Mouse (Mus musculus) CD4-positive, CD25-positive, alpha-beta regulatory T cell, adult 2 months (primary cell): Measurements from ENCODE around the gene Ccl2.

Experiments used
- DNase-seq: peaks from one replicate; pipeline ENCODE4 v3.0.0-alpha.2; 2012; ENCODE audit warnings: low read depth, low spot score

The Ccl2 gene

DNA sequence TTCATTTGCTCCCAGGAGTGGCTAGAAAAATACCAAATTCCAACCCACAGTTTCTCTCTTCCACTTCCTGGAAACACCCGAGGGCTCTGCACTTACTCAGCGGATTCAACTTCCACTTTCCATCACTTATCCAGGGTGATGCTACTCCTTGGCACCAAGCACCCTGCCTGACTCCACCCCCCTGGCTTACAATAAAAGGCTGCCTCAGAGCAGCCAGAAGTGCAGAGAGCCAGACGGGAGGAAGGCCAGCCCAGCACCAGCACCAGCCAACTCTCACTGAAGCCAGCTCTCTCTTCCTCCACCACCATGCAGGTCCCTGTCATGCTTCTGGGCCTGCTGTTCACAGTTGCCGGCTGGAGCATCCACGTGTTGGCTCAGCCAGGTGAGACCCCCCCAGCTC, at the start of gene Ccl2:
Ccl2 (plus strand) TSS at position 216 of the 400 bp plus-strand sequence.
- DNase-seq = no peak

DNA sequence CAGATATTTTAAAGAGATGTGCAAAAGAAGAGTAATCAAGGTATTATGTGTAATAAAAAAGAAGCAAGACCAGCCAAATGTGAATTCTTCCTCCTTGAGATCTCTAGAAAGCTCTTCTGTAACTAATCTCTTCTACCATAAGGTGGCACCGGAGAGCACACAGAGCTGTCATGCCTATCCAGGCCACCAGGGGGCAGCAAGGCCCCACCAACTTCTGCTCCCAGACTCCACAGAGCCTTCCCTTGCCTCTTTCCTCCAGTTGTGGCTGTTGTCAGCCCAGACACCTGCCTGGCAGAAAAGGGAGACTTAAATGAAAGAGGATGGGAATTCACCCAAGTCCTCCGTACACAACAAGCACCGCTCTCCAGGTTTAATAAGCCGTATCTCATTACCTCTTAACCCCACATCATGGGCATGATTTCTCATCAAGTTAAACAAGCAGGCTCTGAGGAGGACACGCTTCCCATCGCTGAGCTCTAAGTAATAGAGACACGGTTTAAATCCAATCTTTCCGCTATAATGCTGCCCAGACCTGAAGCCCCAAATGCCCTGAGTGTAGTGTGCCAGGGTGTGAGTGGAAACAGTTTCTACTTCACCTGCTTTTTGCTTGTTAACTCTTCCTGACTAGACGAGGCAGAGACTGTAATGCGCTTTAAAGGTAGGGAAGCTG, 39.1 kb upstream of the Ccl2 start:
- peak; percentile 73 for DNase-seq

DNA sequence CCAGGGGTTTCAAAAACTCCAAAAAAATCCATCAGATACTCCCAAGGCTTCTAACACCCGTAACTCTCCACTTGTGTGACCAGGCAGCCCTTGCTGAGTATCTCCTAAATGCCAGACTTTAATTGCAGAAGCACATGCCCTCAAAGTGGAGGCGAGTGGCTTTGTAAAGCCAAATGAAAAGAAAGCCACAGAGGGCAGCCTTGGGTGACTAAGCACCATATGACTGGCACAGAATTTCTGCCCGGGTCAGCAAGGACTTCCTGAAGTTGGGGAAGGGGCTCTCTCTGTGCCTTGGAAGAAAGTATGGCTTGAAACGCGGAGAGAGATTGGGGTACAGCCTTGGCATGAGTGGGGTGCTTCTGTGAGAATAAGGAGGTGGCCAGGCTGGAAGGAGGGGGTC, 38.3 kb upstream of the Ccl2 start:
- DNase-seq = no peak

DNA sequence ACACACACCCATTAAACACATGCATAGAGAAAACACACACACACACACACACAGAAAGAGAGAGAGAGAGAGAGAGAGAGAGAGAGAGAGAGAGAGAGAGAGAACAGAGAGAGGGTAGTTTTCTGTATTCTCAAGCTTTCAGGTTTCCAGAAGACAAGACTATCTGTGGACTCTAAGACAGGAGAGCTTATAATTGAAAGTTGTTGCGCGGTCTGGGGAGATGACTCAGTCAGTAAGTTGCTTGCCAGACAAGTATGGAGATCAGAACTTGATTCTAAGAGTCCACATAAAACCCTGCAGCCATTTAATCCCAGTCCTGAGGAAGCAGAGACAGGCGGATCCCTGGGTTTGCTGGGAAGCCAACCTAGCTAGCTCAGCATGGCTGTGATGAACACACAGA, 36.7 kb upstream of the Ccl2 start:
- DNase-seq = no peak

DNA sequence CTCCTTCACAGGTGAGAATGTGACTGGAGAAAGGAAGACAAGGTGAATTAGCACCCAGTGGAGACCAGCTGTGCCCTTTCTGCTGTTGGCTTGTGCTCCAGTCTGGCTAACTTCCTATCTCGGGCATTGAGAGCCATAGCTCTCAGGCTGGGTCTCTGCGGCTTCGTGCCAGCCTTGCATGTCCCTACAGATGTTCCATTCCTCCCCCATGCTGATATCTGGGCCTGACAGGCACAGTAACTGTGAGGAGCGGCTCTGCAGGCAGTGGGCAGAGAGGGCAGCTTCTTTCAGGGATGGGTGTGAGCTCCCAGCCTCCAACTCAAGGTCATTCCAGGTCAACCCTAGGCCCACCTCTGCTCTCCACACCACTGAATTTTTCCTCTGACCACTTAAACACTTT, 35.9 kb upstream of the Ccl2 start:
- no peak for DNase-seq

DNA sequence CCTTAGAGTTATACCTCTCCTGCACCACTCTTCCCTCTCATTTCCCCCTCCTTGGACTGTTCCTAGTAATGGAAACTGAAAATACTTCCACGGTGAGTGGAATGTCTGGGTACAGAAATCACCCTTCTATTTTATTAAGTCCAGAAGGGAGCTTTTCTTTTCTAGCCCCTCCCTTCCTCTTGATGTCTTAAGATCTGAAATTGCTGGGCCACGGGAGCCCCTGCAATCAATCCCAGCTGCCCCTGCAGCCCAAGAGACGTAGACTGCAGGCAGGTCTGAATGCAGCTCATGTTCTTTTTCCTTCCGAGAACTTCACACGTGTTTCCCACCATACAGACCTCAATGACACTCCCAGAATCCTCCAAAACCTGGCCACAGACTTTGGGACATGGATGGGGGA, 34.8 kb upstream of the Ccl2 start:
- DNase-seq = no peak

DNA sequence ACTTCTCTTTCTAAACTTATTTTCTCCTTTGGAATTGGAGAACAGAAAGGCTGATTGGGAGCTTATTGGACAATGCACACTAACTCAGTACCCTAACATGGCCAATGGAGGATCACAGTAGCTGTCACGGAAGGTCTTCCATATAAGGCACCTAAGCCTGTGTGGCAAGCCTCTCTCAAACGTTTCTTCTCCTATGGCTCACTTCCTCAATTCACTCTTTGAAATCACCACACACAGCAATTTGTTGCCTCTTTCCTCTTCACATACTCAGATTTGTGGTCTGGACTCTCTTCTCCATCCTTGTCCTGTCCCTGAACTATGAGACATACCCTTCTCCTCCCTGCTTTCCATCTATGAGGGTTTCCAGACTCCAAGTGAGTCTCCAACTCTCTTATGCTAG, 30.6 kb upstream of the Ccl2 start:
- DNase-seq = no peak

DNA sequence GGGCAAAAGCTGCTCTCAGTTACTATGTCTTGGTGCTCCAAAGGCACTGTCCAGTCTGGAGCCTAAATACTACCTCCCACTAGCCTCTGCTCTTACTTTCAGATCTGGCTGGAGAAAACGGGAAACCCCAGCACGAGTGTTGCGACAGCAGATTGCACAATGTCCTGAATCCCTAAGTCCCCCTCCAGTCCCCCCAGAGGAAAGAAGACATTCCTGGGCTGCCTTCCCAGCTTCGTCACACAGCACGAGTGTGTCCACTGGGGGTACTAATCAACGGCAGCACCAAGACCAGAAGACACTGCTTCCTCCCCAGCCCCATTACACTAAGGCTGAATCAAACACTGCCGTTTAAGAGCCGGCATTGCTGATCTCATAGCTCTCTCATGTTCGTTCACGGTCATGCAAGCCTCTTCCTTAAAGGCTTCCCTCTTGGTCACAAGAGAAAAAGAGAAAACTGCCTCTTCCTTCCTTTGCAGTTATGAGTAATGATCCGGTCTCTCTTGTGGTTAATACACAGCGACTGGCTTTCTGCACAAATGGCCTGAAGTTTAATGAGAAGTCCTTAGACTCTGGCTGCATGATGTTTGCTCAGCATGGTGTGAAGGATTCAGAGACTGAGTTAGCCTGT, 28.5 kb upstream of the Ccl2 start:
- no peak for DNase-seq

DNA sequence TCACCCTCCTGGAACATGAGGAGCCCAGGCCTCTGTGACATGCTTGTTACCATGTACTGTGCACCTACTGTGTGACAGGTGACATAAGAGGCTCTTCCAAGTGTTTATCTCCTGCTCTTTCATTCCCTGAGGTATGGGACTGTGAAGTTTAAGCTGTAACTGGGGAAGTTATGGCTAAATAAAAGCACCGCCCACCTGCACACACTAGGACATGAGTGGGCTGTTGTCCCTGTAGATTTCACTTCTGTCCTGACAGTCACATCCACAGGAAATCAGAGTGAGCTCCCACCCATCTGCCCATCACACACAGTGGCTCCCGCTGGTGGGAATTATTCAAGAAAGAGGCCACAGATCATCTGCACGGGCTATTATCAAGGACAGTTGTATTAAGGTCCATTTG, 25.3 kb upstream of the Ccl2 start:
- DNase-seq = no peak

DNA sequence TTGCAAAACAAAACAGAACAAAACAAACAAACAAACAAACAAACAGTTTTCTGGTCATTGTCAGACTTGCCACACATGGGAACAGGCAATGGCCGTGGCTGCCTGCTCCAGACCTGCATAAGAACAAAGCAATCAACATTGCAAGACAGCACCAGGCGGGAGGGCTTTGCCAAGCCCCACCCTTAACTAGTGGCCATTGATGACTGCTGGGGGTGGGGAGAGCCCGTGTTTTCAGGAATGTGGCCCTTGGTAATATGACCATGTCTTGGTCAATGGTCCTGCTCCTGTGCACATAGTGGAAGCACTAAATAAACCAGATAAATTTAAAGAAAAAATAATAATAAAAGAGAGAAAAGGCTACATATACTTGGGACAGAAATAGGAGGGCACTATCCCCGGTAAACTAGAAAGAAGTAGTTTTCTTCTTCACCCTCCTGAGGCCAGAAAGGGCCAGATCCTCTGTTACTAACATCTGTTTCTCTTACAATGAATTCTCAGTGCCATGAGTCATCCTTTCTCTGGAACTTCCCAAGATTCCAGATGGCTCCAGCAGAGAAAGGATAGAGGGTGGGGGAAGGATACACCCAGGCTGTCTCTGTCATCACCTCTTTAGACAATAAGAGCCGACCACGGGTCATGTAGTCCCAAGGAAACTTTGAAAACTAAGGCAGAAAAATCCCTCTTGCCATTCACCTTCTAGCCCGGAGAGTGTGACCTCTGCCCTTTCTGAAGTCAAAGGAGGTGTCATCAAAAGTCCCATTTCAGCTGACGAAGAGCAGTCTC, 23.8 kb upstream of the Ccl2 start:
- DNase-seq = no peak

DNA sequence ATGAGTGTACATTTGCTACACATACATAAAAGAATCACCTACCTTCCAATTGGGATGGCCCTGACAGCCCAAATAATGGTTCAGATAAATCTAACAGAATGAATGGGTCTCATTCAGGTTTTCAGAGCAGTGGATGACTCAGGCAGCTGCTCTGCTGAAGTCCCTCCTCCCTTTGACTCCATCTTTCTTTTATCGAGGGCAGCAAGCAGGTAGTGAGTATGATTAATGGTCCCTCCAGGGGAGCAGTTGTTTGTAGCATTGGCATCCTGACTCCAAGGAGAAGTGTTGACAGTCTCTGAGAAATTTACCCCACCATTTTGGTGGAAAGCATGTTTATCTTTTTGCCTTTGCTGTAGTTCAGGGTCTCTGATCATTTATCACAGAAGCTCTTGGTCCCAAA, 21.6 kb upstream of the Ccl2 start:
- no peak for DNase-seq

DNA sequence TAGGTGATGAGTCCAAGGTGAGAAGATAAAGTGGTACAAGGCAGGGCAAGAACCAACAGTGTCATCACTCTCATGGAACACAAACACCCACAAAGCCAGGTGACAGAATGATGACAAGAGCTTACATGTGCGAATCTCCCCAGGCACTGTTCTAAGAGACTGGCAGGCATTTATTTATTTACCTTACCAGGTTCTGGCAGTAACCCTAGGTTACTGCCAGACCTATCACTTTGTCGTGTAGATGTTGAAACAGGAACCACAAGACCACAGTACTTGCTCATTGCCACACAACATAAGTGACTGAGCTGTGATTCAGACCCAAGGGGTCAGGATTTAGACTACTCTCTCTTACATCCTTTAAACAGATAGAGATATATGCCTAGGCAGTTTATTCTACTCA, 20.3 kb upstream of the Ccl2 start:
- DNase-seq = no peak

DNA sequence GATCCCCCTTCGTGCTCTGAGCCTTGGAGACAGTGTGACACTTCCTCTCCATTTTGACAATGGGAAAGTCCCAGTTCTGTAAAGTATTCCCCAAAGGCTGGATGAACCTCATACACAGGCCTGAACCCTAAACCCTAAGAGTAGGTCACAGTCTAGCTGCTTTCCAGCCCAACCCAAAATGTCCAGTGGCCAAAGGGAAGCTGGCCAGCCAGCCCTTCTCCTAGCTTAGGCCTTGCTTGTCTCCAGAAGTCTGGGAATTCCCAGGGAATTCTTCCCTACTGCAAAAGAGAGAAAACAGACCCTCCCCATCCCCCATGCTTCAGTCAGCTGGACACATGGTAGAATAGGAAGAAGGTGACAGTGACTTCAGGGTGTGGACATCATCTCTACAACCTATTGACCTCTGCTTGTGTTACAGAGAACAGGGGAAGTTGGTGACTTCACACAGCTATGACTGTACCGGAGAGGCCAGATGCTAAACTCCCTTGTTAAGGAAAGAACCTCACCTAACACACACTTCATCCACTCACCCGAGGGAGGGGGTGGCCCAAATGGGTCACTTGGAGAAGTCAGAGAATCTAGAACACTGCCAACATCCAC, 19.1 kb upstream of the Ccl2 start:
- no peak for DNase-seq

DNA sequence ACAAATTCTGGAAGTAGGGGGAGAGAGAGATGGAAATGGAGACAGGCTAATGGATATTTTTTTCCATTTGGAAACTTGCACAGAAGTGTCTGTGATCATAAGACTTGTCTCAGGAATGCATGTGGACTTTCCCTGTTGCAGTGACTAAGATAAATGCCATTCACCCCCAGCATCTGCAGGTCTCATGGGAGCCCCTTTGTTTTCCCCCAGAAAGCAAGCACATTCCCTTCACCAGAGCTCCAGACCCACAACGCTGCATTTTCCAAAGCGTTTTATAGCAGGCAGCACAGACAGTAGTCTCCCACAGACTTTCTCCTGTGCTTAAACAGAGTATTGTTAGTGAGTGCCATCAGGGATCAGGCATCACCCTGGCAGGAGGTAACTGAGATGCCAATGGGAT, 16.0 kb upstream of the Ccl2 start:
- no peak for DNase-seq

DNA sequence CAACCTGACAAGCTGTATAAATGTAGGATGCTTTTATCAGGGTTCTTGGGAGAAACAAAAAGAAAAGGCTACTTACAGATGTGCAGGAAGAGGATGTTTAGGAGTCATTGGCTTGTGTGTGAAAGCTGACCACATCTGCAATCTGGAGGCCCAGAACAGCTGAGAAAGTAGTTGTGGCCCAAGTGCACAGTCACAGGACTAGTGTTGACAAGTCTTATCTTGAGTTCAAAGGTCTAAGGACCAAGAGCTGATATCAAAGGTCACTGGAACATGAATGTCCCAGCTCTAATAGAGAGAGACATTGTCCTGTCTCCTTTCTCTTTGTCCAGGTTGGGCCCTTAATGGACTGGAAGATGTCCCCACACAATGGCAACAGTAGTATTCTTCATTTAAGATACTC, 15.6 kb upstream of the Ccl2 start:
- DNase-seq = no peak

DNA sequence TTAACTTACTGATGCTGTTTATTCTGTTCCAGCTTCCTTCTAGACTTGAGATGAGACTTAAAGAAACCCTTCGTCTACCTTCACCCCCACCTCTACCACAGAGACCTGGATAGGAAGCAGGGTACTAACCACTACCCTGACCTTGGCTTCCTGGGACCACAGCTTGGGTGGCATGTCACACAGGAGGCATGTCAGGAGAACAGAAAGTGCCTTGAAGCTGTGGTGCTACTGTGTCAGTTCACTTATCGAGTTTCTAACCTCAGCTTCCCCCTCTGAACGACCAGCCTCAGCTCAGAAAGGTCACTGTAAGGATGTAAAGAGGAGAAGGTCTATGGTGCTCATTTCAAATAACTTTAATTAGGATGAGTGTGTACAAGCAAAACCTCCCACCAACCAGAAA, 14.0 kb upstream of the Ccl2 start:
- DNase-seq = no peak

DNA sequence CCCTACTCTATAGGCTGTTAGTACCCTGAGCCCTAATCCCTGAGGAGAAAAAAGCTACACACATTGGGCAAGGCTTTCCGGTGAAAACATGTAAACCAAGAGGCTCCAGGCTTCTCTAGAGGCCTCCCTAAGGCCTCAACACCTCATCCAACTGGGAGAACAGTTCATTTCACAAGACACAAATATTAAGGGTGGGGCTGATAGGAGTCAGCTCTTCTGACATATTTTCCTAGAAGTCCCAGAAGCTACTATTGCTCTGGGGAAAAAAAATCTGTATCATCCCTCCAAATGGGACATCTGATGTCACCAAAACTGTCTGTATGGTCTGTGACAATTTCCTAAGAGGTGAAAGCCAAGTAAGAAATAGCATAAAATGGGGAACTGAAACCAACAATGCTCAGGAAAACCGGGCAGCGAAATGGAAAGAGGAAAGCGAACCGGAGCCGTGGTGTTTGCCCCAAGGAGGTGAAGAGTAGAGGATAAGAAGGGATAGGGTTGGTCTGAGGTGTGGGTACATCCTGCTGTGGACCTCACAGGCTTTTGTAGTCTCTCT, 12.8 kb upstream of the Ccl2 start:
- no peak for DNase-seq

DNA sequence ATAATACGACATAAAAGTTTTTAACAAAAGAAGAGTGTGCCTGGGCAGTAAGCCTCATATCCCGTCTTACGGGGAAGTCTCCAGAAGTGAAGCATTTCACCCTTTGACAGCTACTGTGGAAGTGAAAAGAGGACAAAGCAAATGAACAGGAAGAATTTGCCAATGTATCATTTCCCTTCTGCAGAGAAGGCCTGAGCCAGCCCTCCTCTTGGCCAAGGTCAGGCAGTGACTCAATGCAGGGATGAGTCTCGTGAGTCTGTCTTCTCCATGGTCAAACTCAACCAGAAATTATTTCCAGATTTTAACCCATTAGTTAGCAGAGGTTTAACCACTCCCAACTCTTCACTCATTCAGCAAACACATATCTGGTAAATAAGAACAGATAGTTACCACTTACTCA, 11.6 kb upstream of the Ccl2 start:
- DNase-seq = no peak

DNA sequence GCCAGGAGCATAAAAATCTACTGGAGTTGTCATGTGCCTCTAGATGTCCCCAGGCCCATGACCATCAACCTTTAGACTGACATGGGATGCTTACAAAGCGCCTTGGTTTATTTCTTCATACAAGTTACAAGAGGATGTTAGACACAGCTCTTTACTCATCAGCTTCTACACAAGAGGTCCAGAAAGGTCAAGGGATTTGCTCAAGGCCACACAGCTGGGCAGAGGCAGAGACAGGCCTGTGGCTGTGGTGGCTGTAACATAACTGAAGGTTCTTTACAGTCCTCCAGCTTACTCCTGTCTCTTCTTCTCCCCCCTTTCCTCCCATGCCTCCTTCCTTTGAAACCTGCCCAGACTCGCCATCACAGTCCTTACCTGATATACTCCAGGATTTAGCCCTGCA, 5.2 kb upstream of the Ccl2 start:
- no peak for DNase-seq

DNA sequence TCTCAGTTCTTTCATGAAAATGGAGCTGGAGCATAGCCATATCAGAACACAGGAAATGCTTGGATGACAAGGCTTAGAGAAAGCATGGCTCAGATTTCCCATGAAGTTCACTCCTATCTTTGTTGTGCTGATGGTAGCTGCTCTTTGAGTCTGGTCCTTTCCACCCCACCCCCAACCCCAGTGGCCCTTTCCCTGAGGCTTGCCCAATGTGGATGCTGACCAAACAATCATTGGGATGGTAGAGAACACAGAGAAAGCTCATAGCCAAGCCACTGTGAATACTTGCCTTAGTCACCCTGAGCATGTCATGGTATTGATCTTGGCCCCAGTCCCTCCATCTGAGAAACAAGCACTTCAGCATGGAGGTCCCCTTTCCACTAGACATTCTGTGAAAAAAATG, 3.2 kb upstream of the Ccl2 start:
- no peak for DNase-seq

DNA sequence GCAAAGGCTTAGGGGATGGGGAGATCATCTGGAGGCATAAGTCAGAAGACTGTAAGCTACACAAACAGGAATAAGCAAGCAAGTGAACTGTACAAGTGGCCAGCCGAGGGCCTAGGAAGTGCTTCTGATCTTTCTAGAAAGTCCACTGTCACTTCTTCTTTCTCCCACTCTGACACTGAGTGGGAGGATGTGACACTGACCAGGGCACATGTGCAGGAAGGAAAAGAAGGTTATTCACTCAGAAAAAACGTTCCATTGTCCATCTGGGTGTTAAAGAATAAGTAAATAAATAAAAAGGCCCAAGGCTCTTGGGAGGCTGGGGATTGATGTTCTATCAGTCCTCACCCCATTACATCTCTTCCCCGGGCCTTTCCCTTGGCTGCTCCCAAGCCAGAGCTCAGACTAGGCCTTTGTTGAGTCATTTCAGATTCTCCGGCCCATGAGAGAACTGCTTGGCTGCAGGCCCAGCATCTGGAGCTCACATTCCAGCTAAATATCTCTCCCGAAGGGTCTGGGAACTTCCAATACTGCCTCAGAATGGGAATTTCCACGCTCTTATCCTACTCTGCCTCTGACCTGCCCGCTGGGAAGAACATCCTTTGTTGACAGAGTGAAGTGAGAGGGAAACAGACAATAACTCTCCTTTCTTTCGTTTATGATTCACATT, 2.6 kb upstream of the Ccl2 start:
- no peak for DNase-seq

DNA sequence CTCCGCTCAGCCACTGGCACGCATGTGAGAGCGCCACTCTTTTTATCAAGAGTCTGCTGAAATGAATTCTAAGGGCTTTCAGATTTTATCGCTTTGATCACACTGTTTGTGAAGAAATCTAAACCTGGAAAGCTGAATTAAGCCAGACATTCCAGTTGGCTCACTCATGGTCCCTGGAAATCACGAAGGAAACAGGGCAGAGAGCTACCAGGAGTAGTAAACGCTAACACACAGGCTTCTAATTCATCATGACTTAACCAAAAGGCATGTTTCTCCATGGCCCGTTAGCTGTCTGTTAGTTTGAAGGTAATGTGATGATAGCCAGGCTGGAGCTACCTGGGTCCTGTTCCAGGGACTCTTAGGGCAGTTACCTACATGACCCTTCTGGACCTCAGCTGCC, 925 bp upstream of the Ccl2 start:
- no peak for DNase-seq
